Mouse (Mus musculus) ovary, adult 18-20 months (tissue): ENCODE data around the gene Mrs2.
"Not testable (repeated sequence)": the region's sequence is repeated elsewhere in the genome, so short reads cannot be mapped to it uniquely, and the experiment has no call there.

Experiments used
- DNase-seq: peaks from one replicate; pipeline ENCODE4 v3.0.0; 2022; ENCODE audit warnings: low spot score, mixed read lengths

Mrs2 gene

DNA sequence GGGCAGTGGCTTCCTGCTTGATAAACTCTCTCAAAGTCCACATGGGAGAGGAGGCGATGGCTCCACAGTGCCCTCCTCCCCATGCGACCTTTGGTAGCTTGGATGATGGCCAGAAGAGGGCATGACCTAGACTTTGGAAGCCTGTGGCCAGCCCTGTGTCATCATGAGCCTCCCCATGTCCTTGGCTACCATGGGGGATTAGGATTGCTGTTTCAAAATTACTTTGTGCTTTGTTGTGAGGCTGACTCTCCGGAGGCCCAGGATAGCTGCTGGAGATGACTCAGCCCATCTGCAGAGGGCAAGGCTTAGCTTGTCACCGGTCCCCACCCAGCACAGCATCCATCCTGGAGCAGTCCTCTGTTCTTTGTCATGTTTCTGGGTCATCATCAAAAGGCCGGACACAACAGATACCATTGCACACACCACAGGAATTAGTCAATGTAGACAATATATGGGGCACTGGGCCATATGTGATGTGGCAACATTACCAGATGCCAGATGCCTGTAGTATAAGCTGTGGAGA, 42.3 kb downstream of the Mrs2 start:
- peak; percentile 6 for DNase-seq

DNA sequence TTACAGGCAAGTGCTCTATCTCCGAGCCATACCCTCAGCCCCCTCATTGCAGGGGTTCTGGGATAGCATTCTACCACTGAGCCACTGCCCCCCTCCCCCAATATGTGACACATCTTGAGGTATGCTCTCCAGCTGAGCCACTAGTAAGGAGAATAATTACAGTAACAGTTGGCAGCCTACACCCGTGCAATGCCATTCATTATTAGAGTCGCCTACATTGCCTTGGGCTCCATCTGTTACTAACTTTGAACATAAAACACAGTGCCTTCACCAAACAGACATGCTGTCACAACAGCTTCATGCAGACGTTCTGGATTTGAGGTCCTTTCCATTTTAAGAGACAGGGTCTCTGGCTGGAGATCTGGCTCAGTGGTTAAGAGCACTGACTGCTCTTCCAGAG, 43.8 kb downstream of the Mrs2 start:
- no peak for DNase-seq

DNA sequence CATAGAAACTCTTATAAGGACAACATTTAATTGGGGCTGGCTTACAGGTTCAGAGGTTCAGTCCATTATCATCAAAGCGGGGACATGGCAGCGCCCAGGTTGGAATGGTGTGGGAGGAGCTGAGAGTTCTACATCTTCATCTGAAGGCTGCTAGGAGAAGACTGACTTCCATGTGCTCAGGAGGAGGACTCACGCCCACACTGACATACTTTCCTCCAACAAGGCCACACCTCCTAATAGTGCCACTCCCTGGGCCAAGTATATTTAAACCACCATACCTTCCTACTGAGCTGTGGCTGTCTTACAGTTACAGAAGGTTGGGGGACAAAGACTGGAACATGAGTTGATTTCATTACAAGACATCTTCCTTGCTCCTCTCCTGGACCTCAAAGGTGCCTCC, 48.4 kb downstream of the Mrs2 start:
- not testable (repeated sequence) for DNase-seq

DNA sequence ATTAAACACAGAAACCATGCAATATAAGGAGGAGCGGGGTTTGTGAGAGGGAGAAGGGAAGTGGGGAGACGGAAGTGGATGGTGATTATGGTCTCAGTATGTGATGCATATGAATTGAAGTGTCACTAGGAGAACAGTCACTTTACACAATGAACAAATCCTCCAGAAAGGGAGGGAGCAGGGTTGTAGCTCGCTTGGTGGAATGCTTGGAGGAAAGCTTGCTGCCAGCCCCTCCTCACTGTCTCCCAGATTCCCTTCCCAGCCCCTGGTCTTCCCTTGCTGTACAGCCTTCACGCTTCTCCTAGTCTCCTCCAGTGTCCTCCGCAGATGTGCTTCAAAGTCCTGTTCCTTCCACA, 54.4 kb downstream of the Mrs2 start:
- DNase-seq, result no peak

DNA sequence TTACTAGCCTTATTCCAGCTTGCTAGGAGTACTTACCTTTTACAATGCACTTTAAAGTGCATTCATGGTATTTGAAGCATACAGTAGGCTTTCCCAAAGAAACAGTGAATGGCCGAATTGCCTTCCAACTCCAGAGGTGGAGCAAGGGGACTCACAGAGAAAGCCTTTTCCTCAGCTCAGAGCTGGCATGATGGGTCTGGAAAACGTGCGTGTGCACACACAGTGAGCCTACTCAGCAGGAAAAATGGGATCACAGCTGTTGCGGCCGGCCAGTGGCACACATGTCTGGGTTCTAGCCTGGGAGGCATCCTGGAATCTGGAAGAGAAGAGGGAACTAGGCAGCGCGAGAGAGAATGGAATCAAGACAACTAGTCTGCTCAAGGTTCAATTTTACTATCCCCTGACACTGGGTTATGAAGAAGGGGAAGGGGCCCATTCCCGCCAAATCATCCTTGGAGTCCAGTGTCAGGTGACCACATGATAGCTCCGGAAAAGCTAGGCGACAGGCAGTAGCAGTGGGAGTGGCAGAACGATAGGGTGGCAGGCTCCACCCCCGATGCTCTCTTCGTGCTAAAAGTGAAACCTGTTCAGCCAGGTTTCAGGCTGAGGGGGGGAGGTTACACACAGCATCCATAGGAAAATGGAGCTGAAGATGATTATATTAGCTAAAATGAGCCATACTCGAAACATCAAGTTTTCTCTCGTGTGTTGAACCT, 54.9 kb downstream of the Mrs2 start:
- DNase-seq, result no peak

DNA sequence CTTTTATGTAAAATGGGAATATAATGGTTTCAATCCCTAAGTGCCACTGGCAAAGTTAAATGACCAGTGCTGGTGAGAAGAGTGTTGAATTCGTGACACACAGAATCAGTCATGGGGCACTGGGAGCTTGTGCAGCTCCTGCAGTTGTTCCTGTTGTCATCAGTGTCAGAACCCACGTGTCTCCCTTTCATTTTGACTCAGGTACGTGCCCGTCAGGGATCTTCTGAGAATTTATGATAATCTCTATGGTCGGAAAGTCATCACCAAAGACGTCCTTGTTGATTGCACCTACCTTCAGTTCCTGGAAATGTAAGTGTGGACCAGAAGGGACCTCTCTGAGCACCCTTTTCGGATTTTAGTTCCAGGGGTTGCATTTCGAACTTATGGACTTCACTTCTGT, 58.1 kb downstream of the Mrs2 start:
- no peak for DNase-seq

DNA sequence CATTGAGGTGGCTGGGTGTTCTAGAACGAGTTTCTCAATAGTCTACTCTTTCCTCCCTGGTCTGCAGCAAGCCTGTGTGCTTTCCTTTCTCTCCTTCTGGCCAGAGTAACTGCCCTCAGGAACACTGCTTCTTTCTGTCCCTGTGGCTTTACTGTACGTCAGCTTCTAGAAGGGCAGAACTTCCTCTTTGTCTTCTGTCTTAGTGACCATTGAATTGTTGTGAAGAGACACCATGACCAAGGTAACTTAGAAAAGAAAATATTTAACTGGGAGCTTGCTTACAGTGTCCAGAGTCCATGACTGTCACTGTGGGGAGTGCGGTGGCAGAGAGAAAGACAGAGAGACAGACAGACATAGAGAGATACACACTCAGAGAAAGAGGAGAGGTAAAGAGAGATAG, 60.1 kb downstream of the Mrs2 start:
- no peak for DNase-seq

DNA sequence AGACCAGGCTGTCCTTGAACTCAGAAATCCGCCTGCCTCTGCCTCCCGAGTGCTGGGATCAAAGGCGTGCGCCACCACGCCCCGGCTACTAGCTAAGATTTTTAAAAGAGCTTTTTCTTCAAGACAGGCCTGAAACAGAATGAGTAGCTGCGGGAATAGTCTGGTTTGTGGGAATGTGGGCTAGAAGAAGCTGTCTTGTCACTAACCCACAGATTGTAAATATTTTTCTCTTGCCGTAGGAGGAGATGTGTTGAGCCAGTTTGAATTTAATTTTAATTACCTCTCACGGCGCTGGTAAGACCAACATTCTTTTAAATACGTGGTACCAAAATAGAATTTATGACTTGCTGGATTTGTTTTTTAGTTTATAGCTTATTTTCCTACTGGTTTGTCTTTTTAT, 61.5 kb downstream of the Mrs2 start:
- DNase-seq, result no peak

DNA sequence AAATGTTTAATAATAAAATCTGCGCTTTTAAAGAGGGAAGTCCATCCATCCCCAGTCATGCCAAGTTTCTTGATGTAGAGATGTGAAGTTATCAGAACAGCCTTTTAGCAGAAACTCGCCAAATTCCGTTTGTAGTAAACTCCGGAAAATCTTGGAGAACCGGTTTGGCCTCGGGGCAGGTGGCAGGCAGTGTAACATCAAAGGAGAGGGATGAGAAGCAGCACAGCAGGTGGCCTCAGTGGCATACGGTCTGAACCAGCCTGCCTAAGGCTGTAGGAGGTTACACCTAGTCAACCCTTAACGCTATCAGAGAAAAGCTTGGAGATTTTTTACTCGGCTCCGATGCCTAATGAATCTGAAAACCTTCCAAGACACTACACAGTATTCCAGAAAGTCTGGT, 64.7 kb downstream of the Mrs2 start:
- no peak for DNase-seq

DNA sequence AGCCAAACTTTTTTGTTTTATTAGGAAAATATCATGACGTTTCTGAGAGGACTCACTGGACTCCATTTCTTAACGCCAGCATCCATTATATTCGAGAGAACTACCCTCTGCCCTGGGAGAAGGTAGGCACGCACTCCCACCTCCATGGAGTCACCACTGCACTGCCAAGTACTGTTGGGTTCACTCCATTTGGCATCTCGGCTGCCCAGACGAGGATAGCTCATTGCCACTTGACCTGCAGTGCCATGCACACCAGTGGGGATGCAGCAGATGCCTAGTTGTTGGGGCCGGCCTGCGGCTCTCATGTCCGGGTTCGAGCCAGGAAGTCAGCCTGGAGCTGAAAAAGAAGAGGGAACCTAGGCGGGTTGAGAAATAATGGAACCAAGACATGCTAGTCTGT, 65.1 kb downstream of the Mrs2 start:
- no peak for DNase-seq

DNA sequence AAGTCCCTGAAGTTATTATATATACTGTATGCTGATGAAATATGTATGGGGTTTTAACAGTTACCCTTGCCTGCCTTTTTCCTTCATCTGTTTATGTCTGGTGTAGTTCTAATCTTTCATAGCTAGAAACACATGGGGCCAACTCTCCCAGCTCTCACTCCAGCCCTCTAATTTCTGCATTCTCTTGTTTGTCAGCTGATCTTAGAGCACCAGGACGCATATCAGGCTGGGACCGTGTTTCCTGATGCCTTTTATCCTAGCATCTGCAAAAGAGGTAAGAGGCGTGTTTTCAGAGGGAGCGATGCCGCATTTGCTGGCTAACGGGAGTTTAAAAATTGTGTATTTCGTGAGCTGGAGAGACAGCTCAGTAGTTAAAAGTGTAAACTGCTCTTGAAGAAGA, 67.5 kb downstream of the Mrs2 start:
- DNase-seq, result no peak

DNA sequence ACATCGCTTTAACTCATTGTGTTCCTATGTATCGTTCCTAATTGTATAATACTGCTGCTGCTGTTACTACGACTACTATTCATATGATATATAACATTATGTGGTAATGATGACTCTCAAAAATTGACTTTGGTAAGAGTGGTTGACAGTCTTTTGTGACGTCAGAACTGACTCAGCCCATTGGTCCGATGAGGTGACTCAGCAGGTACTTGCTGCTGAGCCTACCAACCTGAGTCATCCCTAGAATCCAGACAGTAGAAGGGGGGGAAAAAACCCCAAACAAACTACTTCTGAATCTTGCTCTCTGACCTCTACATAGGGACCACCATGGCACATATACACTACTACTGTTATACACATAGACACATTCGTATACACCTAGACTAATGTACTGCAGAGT, 71.3 kb downstream of the Mrs2 start:
- no peak for DNase-seq

DNA sequence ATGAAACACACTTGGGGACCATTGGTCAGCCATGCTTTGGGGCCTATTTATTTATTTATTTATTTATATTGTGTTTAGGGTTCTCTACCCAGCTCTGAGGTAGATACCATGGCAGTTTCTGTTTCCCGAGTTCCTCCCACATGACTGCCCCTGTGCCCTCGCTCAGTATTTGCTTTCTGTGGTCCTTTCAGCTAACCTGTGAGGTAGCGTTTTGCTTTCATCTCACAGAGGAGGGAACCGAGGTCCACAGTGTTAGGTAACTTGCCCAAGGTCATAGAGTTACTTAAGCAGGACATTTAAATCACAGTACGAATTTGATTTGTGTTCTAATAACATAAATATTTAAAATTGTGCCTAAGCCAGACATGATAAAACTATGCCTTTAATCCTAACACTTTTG, 73.0 kb downstream of the Mrs2 start:
- no peak for DNase-seq

DNA sequence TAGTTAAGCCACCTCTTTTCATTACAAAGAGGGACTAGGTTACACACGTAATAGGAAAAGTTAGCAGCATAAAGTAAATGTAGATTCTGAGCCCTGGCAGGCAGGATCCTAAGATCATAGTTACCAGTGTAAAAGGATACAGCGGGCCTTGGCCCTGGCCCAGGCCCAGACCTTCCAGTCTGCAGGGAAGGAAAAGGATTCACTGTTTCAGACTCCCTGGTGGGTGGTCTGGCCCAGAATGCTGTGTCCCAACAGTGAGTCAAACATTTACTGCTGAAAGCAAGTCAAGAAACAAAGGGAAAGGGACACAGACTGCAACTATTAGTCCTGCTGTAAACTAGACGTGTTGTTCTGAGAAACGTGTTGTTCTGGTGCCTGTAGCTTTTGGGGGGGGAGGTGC, 74.6 kb downstream of the Mrs2 start:
- DNase-seq, result no peak

DNA sequence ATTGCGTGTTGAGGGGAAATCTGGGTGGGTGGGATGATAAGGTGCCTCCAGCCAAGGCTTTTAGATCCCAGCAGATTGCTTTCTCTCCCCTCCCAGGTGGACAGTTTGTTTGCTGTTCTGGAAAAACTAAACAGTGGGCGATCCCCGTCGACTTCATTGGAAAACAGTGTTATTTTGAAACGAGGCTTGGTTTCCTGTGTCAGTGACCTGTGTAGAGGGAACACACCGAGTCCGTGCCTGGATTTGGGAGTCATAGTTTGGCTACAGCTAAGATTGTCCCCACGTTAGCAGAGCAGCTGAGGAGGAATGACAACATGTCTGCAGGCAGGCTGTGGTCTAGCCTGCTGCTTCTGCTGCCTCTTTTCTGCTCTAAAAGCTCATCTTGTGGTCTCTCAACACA, 76.9 kb downstream of the Mrs2 start:
- DNase-seq, result no peak

DNA sequence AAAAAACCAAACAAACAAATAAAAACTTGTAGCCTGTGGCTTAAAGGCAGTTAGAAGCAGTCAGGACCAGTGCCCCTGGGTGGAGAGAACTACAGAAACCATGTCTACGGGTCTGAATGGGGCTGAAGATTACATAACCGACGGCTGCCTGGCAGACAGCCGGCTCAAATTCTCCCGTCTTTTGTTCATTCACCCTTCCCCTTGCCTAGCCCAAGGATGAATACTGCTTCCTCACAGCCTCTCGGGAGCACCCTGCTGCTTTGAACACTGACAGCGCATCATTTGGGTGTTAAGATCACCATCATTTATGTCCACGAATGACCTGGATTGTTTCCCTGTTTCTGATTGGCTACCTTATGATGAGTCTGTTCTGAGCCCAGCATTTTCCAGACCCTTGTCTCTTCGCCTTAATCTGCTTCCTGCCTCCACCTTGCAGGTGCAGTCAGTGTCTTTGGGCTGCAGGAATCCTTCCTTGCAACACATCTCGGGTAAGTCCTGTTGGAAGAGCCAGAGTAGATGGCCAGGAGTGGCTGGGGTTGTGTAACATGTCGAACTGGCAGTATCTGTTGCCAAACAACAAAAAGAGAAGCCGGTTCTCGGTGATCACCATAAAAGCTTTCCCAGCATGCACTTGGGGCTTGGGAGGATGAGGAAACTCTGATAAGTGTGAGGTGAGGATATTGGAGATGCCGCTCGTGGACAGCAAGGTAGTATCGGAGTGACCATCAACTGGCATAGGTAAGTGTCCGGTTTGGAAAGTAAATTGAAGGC, 77.5 kb downstream of the Mrs2 start, which contains the start of gene Gpld1:
Gene Gpld1, plus strand, starts transcription at position 641 of the 771 bp plus-strand sequence.
- no peak for DNase-seq

DNA sequence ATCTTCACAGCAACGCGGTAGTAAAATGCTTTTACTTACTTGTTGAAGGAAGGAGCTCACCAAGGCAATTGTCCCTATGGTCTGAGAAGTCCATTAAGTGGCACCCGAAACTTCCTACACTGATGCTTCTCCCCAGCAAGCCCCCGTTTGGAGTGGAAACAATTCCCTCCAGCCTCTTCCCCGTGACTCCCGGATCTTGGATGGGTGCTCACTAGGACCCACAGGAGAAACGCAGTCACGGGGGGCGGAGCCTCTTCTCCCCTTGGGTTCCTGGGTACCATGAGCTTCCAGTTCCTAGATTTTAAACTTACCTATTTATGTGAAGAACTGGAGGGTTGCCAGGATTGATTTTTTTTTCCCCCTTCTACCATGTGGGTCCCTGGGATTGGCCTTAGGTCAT, 80.7 kb downstream of the Mrs2 start:
- no peak for DNase-seq

DNA sequence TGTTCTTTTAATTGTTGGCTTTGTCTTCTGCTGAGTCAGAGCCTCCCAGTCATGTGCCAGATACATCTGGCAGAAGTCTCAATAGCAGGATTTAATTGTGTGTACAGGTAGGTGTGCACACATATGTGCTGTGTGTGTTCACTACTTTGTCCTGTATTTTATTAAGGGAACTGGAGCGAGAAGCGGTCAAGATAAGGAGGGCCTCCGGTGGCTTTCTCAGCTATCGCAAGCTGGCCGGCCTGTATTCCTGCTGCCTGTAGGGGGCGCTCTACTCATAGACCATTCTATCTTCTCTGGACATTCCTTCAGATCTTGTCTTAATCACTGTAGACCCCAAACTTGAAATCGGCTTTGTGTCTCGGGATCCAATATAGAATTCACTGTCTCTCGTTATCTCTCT, 81.5 kb downstream of the Mrs2 start:
- DNase-seq, result peak; percentile 35

DNA sequence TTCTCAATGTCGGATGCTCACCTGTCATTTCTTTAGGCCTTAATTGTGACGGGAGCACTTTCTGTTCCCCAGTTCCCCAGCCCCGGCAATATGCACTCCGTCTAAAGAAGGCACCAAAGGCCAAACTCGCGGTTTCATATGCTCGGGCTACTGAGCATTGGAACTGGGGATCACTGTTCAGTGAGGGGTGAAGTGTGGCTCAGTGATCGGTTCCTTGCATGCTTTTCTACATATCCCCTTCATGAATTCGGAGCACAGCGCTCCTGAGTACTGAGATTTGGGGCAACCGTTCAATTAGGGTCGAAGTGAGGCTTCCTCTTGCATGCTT, 82.4 kb downstream of the Mrs2 start:
- no peak for DNase-seq
